Mouse (Mus musculus) liver, embryonic 13.5 days (tissue): ENCODE results near the gene R3hdm2. TPM values are rescaled to one million over a fixed set of nuclear protein-coding genes. Genes with fewer than 3 reads are reported as not detected.

Experiments used
- ATAC-seq: fragments of 200-750 bp; cut with Nextera tagmentation; 2 replicates; pipeline ENCODE4 v1.8.0; 2017; ENCODE audit warnings: low read depth, mild to moderate bottlenecking, moderate number of reproducible peaks, moderate library complexity
- DNase-seq: peaks from one replicate; pipeline ENCODE4 v3.0.0; 2022
- H3K27ac ChIP-seq: fragments of 300-500 bp; sonication (generic); 2 replicates; pipeline ENCODE4 v1.5.1; 2015; ENCODE audit warnings: moderate library complexity, mild to moderate bottlenecking, inconsistent platforms
- H3K27me3 ChIP-seq: fragments of 300-500 bp; sonication (generic); 2 replicates; pipeline ENCODE4 v1.6.1; 2015; ENCODE audit warnings: mild to moderate bottlenecking, inconsistent platforms
- H3K36me3 ChIP-seq: fragments of 300-500 bp; sonication (generic); 2 replicates; pipeline ENCODE4 v1.6.1; 2015; ENCODE audit warnings: mild to moderate bottlenecking, inconsistent platforms
- H3K4me1 ChIP-seq: fragments of 300-500 bp; sonication (generic); replicated peaks from 2 replicates; pipeline ENCODE4 v1.6.1; 2015; ENCODE audit warnings: inconsistent platforms
- H3K4me2 ChIP-seq: fragments of 300-500 bp; sonication (generic); 2 replicates; pipeline ENCODE4 v1.6.1; 2015; ENCODE audit warnings: inconsistent platforms, mild to moderate bottlenecking, moderate library complexity
- H3K4me3 ChIP-seq: fragments of 300-500 bp; sonication (generic); replicated peaks from 2 replicates; pipeline ENCODE4 v1.5.1; 2015; ENCODE audit warnings: mild to moderate bottlenecking, inconsistent platforms
- H3K9ac ChIP-seq: fragments of 300-500 bp; sonication (generic); 2 replicates; pipeline ENCODE4 v1.6.1; 2015; ENCODE audit warnings: mild to moderate bottlenecking, inconsistent platforms
- H3K9me3 ChIP-seq: fragments of 300-500 bp; sonication (generic); replicated peaks from 2 replicates; pipeline ENCODE4 v1.6.1; 2016; ENCODE audit warnings: inconsistent platforms
- WGBS: fragments of 180-500 bp; shearing (Covaris S2); methylation state at CpG from one replicate; pipeline ENCODE4 v1.1.7; 2015; ENCODE audit not compliant: insufficient replicate concordance; 5-methylcytosine and 5-hydroxymethylcytosine counted together
- polyA plus RNA-seq: library from polyadenylated mRNA; unstranded; fragments of >200 nt; fragmentation: Nextera tagmentation; extraction: Ambion mirVana; gene quantifications from 2 replicates; pipeline ENCODE4 v1.2.1, GENCODE M21; 2015

R3hdm2 gene
- polyA plus RNA-seq, 1 experiment from 2014 or later = 14.4 TPM

GRCm38 (mm10) chr10:127519903-127520713 lies 140.0 kb downstream of the R3hdm2 start:
- H3K27me3 ChIP-seq = peaks cover 52% of the 10 kb centered on the region
- H3K9ac ChIP-seq = peak overlapping the region; percentile 84
- DNase-seq = no peak
- ATAC-seq = no peak
- peak overlapping the region; percentile 72 for H3K4me3 ChIP-seq
- no peaks in the 10 kb centered on the region for H3K9me3 ChIP-seq
- WGBS = 88% methylated on average over 37 of the region's 37 CpGs
- peak overlapping the region; percentile 86; the same call in 1 of the 2 replicates for H3K27ac ChIP-seq
- peak overlapping the region; percentile 87 for H3K4me2 ChIP-seq
- H3K4me1 ChIP-seq = peaks cover 60% of the 10 kb centered on the region
- H3K36me3 ChIP-seq = peaks cover 42% of the 10 kb centered on the region

GRCm38 (mm10) chr10:127520714-127521357 lies 140.7 kb downstream of the R3hdm2 start:
- H3K36me3 ChIP-seq = peaks cover 42% of the 10 kb centered on the region
- peaks cover 53% of the 10 kb centered on the region for H3K4me1 ChIP-seq
- DNase-seq (no peak), ATAC-seq (peak; percentile 5; the same call in 1 of the 2 replicates)
- peak overlapping the region; percentile 86 for H3K27ac ChIP-seq
- H3K4me3 ChIP-seq = peak overlapping the region; percentile 72
- peak overlapping the region; percentile 87 for H3K4me2 ChIP-seq
- H3K9ac ChIP-seq = peak overlapping the region; percentile 84
- H3K9me3 ChIP-seq = no peaks in the 10 kb centered on the region
- peaks cover 52% of the 10 kb centered on the region for H3K27me3 ChIP-seq
- 68% methylated on average over 20 of the region's 20 CpGs for WGBS

- DNase-seq = peak; percentile 50
- Histone ChIP-seq H3K4me2 (peak overlapping the region; percentile 87), H3K27ac (peak overlapping the region; percentile 86), H3K36me3 (peaks cover 42% of the 10 kb centered on the region), H3K9ac (peak overlapping the region; percentile 84), H3K9me3 (no peaks in the 10 kb centered on the region), H3K4me3 (peak overlapping the region; percentile 72), H3K27me3 (peaks cover 53% of the 10 kb centered on the region), H3K4me1 (peaks cover 51% of the 10 kb centered on the region)
- peak; percentile 72 for ATAC-seq
- 1% methylated on average over 12 of the region's 12 CpGs for WGBS
These were observed 141.5 kb downstream of the R3hdm2 start for GRCm38 (mm10) chr10:127521611-127522080.

GRCm38 (mm10) chr10:127522088-127522581 lies 142.0 kb downstream of the R3hdm2 start, which contains the start of gene Shmt2:
Gene Shmt2 (minus strand): TSS chr10:127522444.
- DNase-seq = peak; percentile 82
- Histone ChIP-seq H3K27me3 (peaks cover 54% of the 10 kb centered on the region), H3K4me3 (peak within 1 kb of the TSS; percentile 72), H3K4me2 (peak within 1 kb of the TSS; percentile 87), H3K9ac (peak within 1 kb of the TSS; percentile 84), H3K27ac (peak within 1 kb of the TSS; percentile 86), H3K4me1 (peaks cover 48% of the 10 kb centered on the region), H3K9me3 (no peaks in the 10 kb centered on the region), H3K36me3 (peaks cover 38% of the 10 kb centered on the region)
- ATAC-seq = peak; percentile 59
- under 1% methylated on average over 21 of the region's 21 CpGs for WGBS

GRCm38 (mm10) chr10:127524646-127525255 lies 144.6 kb downstream of the R3hdm2 start:
- no peak overlapping the region for H3K4me3 ChIP-seq
- H3K4me2 ChIP-seq = no peak overlapping the region
- peaks cover 36% of the 10 kb centered on the region for H3K4me1 ChIP-seq
- DNase-seq = no peak
- H3K9me3 ChIP-seq = no peaks in the 10 kb centered on the region
- H3K9ac ChIP-seq = no peak overlapping the region
- 6% methylated on average over 22 of the region's 23 CpGs for WGBS
- no peak for ATAC-seq
- peaks cover 69% of the 10 kb centered on the region for H3K27me3 ChIP-seq
- H3K36me3 ChIP-seq = peaks cover 12% of the 10 kb centered on the region
- H3K27ac ChIP-seq = no peak overlapping the region

GRCm38 (mm10) chr10:127526048-127526447 lies 145.9 kb downstream of the R3hdm2 start:
- WGBS = 5% methylated on average over 26 of the region's 26 CpGs
- no peak overlapping the region for H3K9ac ChIP-seq

GRCm38 (mm10) chr10:127526681-127527080 lies 146.6 kb downstream of the R3hdm2 start:
- Histone ChIP-seq H3K4me2 (peak overlapping the region; percentile 46), H3K4me3 (peak overlapping the region; percentile 32), H3K27ac (no peak overlapping the region), H3K4me1 (peaks cover 16% of the 10 kb centered on the region), H3K36me3 (no peaks in the 10 kb centered on the region), H3K27me3 (peaks cover 89% of the 10 kb centered on the region), H3K9ac (no peak overlapping the region), H3K9me3 (no peaks in the 10 kb centered on the region)
- peak; percentile 27 for DNase-seq
- WGBS = under 1% methylated on average over 26 of the region's 26 CpGs
- ATAC-seq = peak; percentile 13; the same call in 1 of the 2 replicates

More at GRCm38 (mm10) chr10:127526048-127526447, 145.9 kb downstream of the R3hdm2 start:
- Histone ChIP-seq H3K9me3 (no peaks in the 10 kb centered on the region), H3K36me3 (no peaks in the 10 kb centered on the region), H3K4me2 (peak overlapping the region; percentile 46), H3K27me3 (peaks cover 82% of the 10 kb centered on the region), H3K4me3 (peak overlapping the region; percentile 32), H3K4me1 (peaks cover 23% of the 10 kb centered on the region), H3K27ac (no peak overlapping the region)
- ATAC-seq (no peak), DNase-seq (no peak)

GRCm38 (mm10) chr10:127527481-127527880 lies 147.4 kb downstream of the R3hdm2 start:
- no peak for ATAC-seq

GRCm38 (mm10) chr10:127530945-127531344 lies 150.8 kb downstream of the R3hdm2 start:
- Histone ChIP-seq H3K4me1 (peaks cover 21% of the 10 kb centered on the region), H3K4me2 (no peak overlapping the region), H3K9me3 (no peaks in the 10 kb centered on the region), H3K4me3 (no peak overlapping the region), H3K36me3 (no peaks in the 10 kb centered on the region), H3K27ac (no peak overlapping the region), H3K9ac (no peak overlapping the region), H3K27me3 (peaks cover 100% of the 10 kb centered on the region)
- DNase-seq (no peak), ATAC-seq (no peak)
- 3% methylated on average over 23 of the region's 25 CpGs for WGBS

More at GRCm38 (mm10) chr10:127527481-127527880, 147.4 kb downstream of the R3hdm2 start:
- H3K4me3 ChIP-seq = no peak overlapping the region
- no peak overlapping the region for H3K9ac ChIP-seq
- peaks cover 13% of the 10 kb centered on the region for H3K4me1 ChIP-seq
- no peak overlapping the region for H3K27ac ChIP-seq
- H3K36me3 ChIP-seq = no peaks in the 10 kb centered on the region
- peaks cover 97% of the 10 kb centered on the region for H3K27me3 ChIP-seq
- no peak for DNase-seq
- 8% methylated on average over 17 of the region's 17 CpGs for WGBS
- H3K9me3 ChIP-seq = no peaks in the 10 kb centered on the region
- H3K4me2 ChIP-seq = no peak overlapping the region

- no peak for ATAC-seq
- Histone ChIP-seq H3K4me1 (peaks cover 16% of the 10 kb centered on the region), H3K4me2 (no peak overlapping the region), H3K4me3 (no peak overlapping the region), H3K27me3 (peaks cover 100% of the 10 kb centered on the region), H3K36me3 (no peaks in the 10 kb centered on the region), H3K9ac (no peak overlapping the region), H3K9me3 (no peaks in the 10 kb centered on the region), H3K27ac (no peak overlapping the region)
- no peak for DNase-seq
- WGBS = 4% methylated on average over 4 of the region's 4 CpGs
These were observed 151.4 kb downstream of the R3hdm2 start for GRCm38 (mm10) chr10:127531548-127531947.
